Mouse (Mus musculus) cerebellum, adult 2 months (tissue): Measurements from ENCODE around the gene Gria1. TPM values are rescaled to one million over a fixed set of nuclear protein-coding genes. Genes with fewer than 3 reads are reported as not detected.

Experiments
- DNase-seq, 2 experiments: peaks; one replicate each; pipeline ENCODE4 v3.0.0; 2021
- H3K27ac ChIP-seq: fragments of 200-500 bp; 2 replicates; pipeline ENCODE4 v1.5.1; 2012; ENCODE audit warnings: low read length, control low read depth, inconsistent platforms; ENCODE audit not compliant: insufficient read depth
- H3K27me3 ChIP-seq: fragments of 200-500 bp; 2 replicates; pipeline ENCODE4 v1.6.1; 2012; ENCODE audit warnings: inconsistent platforms, mild to moderate bottlenecking, low read length, moderate library complexity; ENCODE audit not compliant: control insufficient read depth, insufficient read depth
- H3K4me1 ChIP-seq: fragments of 200-500 bp; 2 replicates; pipeline ENCODE4 v1.6.1; 2011; ENCODE audit warnings: low read length; ENCODE audit not compliant: control insufficient read depth, insufficient read depth
- H3K4me3 ChIP-seq: fragments of 200-500 bp; replicated peaks from 2 replicates; pipeline ENCODE3; 2011; ENCODE audit warnings: mild to moderate bottlenecking, low read depth, low read length, control low read depth; ENCODE audit not compliant: insufficient read depth
- CTCF ChIP-seq: fragments of 200-500 bp; IDR thresholded peaks from 2 replicates; pipeline ENCODE4 v1.5.1; 2011; ENCODE audit warnings: low read depth, mild to moderate bottlenecking, control low read depth, low read length, moderate library complexity, borderline replicate concordance; ENCODE audit not compliant: insufficient read depth
- POLR2A ChIP-seq: fragments of 200-500 bp; IDR thresholded peaks from 2 replicates; pipeline ENCODE4 v1.6.1; 2011; ENCODE audit warnings: low read length, control low read depth, borderline replicate concordance; ENCODE audit not compliant: insufficient read depth
- WGBS: fragments of 180-500 bp; shearing (Covaris S2); methylation state at CpG from one replicate; pipeline ENCODE4 v1.1.7; 2018; 5-methylcytosine and 5-hydroxymethylcytosine counted together
- polyA plus RNA-seq: library from polyadenylated mRNA; depleted of rRNA; stranded (reverse); fragments of >200 nt; gene quantifications from 2 replicates; pipeline ENCODE4 v1.2.3, GENCODE M21; 2012

The Gria1 gene
- polyA plus RNA-seq, 1 experiment = 135 TPM

- H3K27me3 ChIP-seq = no peaks in the 10 kb centered on the region
- no peak overlapping the region for H3K27ac ChIP-seq
- no peak for DNase-seq
- no peak overlapping the region for H3K4me3 ChIP-seq
- WGBS = 94% methylated on average over 4 of the region's 4 CpGs
- TF ChIP-seq CTCF (no peak), POLR2A (no peak)
- no peaks in the 10 kb centered on the region for H3K4me1 ChIP-seq
Measured at GRCm38 (mm10) chr11:57184216-57184615, 173.0 kb downstream of the Gria1 start.

- H3K4me3 ChIP-seq = no peak overlapping the region
- no peak overlapping the region for H3K27ac ChIP-seq
- no peaks in the 10 kb centered on the region for H3K27me3 ChIP-seq
- TF ChIP-seq CTCF (no peak), POLR2A (no peak)
- no peaks in the 10 kb centered on the region for H3K4me1 ChIP-seq
- no peak for DNase-seq
Measured at GRCm38 (mm10) chr11:57185110-57185509, 173.9 kb downstream of the Gria1 start.

GRCm38 (mm10) chr11:57189391-57189790 is 178.2 kb downstream of the Gria1 start:
- 78% methylated on average over 8 of the region's 8 CpGs for WGBS
- no peak overlapping the region for H3K27ac ChIP-seq
- no peak overlapping the region for H3K4me3 ChIP-seq
- no peaks in the 10 kb centered on the region for H3K27me3 ChIP-seq
- TF ChIP-seq POLR2A = no peak
- no peak for TF ChIP-seq CTCF
- no peaks in the 10 kb centered on the region for H3K4me1 ChIP-seq
- no peak for DNase-seq

- WGBS = 92% methylated on average over 5 of the region's 5 CpGs
- TF ChIP-seq POLR2A (no peak), CTCF (no peak)
- Histone ChIP-seq H3K27me3 (no peaks in the 10 kb centered on the region; the same call in 1 of the 2 replicates), H3K27ac (no peak overlapping the region), H3K4me1 (no peaks in the 10 kb centered on the region), H3K4me3 (no peak overlapping the region)
- DNase-seq = no peak
Measured at GRCm38 (mm10) chr11:57194746-57195145, 183.6 kb downstream of the Gria1 start.

- WGBS = 63% methylated on average over 10 of the region's 10 CpGs
Measured at GRCm38 (mm10) chr11:57201245-57201976, 190.2 kb downstream of the Gria1 start.

GRCm38 (mm10) chr11:57204371-57204770 is 193.2 kb downstream of the Gria1 start:
- Histone ChIP-seq H3K4me1 (no peaks in the 10 kb centered on the region), H3K27me3 (no peaks in the 10 kb centered on the region), H3K4me3 (no peak overlapping the region), H3K27ac (no peak overlapping the region)
- TF ChIP-seq POLR2A (no peak), CTCF (no peak)
- no peak for DNase-seq
- 33% methylated on average over 6 of the region's 6 CpGs for WGBS

More at GRCm38 (mm10) chr11:57201245-57201976, 190.2 kb downstream of the Gria1 start:
- H3K4me3 ChIP-seq = no peak overlapping the region
- no peaks in the 10 kb centered on the region for H3K27me3 ChIP-seq
- no peaks in the 10 kb centered on the region for H3K4me1 ChIP-seq
- peak in 1 of 2 experiments; percentile 6 for DNase-seq
- TF ChIP-seq CTCF = no peak
- TF ChIP-seq POLR2A = no peak
- no peak overlapping the region for H3K27ac ChIP-seq

- H3K4me1 ChIP-seq = no peaks in the 10 kb centered on the region
- no peaks in the 10 kb centered on the region for H3K27me3 ChIP-seq
- H3K27ac ChIP-seq = no peak overlapping the region
- no peak for DNase-seq
- no peak for TF ChIP-seq POLR2A
- TF ChIP-seq CTCF = no peak
- no peak overlapping the region for H3K4me3 ChIP-seq
Measured at GRCm38 (mm10) chr11:57207260-57207659, 196.1 kb downstream of the Gria1 start.

GRCm38 (mm10) chr11:57214079-57214478 is 202.9 kb downstream of the Gria1 start:
- DNase-seq = no peak
- 14% methylated on average over 7 of the region's 7 CpGs for WGBS
- Histone ChIP-seq H3K4me1 (no peaks in the 10 kb centered on the region), H3K27ac (no peak overlapping the region), H3K27me3 (no peaks in the 10 kb centered on the region; the same call in 1 of the 2 replicates), H3K4me3 (no peak overlapping the region)
- TF ChIP-seq CTCF (no peak), POLR2A (no peak)
